Mouse (Mus musculus): Measurements from ENCODE around the gene Nmnat3.

Gene Nmnat3

DNA sequence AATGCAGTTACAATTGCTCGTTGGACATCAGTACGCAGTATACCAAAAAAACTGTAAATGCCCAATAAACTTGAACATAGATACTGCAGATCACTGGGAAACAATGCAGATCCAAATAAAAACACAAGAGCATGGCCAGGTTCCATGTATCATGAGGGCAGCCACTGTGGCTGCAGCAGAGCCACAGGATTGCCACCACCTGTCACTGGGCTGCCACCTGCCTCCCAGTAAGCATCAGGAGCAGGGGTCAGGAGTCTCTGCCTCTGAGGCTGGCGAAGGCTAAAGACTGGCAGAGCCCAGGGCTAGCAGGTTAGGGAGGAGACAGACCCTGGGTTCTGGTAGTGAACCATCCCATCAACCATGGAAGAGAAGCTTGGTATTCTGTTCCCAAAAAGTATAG is 67.7 kb downstream of the Nmnat3 start:
- no peak for DNase-seq (ENCODE audit: extremely low read depth, low read depth, low spot score)

DNA sequence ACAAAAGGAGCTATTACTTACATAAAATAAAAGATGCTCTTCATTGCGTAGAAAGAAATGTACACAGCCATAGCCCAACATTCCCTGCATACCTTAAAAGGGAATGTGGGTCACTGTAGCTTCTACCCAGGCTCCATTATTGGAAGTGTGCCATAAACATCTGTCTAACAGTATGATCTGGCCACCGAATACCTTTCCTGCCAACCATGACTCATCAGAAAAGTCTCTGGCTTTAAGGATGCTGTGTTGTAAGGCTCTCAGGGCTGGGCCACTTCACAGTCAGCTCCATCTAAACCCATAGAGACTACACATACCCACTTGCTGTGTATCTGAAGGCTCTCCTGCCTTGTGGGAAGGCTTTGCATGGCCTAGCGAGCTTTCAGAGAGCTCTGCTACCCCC is 73.8 kb downstream of the Nmnat3 start:
- no peak for DNase-seq (ENCODE audit: extremely low read depth, low read depth, low spot score)

DNA sequence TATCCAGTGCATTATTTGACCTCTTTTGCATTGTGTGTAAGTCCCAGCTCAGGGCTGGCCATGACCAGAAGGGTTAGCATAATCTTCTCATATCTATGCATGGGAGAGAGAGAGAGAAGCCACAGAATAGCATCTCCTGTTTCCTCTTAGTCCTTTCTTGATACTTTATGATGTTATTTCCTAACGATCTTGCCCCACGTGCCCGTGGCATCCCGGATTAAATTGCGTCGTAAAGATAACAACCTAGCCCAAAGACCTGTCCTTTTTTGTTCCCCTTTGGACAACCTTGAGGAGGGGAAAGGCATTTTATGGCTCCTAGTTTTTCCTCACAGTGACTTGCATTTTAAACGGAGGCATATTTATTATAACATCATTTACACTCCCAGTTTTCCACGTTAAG is 78.8 kb downstream of the Nmnat3 start:
- no peak for DNase-seq (ENCODE audit: extremely low read depth, low read depth, low spot score)

DNA sequence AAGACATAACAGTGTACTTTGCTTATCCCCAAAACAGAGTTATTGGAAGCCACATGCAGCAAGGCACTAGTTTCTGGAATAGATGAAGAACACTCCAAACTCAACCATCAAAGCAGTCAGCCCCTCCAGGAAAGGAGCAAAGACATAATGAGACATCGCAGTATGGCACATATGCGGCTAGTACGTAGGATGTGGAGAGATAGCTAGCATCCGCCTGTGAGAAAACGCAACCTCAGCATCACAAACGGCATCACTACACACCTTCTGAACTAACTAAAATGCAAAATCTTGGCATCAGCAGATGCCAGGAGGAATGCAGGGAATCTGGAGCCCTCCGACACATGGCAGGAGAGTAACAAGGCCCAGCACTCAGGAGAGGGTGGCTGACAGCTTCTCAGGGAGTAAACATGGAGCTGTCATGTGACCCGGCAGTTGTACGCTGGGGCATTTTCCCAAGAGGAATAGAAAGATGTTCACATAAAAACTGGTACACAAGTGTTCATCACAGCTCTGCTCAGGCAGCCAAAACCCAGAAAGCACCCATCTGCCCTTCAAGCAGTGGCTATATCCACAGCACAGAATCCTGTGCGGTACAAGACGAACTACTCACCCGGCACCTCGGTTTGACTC is 80.2 kb downstream of the Nmnat3 start:
- DNase-seq (ENCODE audit: extremely low read depth, low read depth, low spot score): no peak

DNA sequence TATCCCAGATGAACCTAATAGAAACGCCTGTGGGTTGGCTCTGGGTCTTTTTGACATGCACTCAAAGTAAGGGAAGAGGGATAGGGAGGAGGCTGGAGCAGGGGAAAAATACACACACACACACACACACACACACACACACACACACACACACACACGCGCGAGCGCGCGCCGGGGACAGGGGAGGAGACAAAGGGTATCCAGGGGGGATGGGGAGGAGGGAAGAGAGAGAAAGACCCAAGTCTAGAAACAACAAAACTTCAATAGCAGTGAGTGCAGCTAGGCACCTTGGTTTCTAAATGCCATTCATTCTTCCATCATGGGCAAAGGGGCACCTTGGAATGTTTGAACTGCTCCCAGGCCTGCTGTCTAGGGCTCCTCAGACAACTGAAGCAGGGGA is 82.5 kb downstream of the Nmnat3 start:
- DNase-seq (ENCODE audit: extremely low read depth, low read depth, low spot score): no peak

DNA sequence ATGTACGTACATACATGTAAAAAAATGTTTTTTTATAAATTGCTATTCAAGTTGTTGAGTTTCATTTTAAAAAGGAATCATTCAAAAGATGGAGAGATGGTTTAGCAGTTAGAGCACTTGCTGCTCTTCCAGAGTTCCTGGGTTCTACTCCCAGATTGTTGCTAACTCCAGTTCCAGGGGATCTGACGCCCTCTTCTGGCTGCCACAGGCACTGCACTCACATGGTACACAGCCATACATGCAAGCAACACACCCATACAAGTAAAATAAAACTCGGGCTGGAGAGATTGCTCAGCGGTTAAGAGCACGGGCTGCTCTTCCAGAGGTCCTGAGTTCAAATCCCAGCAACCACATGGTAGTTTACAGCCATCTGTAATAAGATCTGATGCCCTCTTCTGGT is 86.1 kb downstream of the Nmnat3 start:
- DNase-seq (ENCODE audit: extremely low read depth, low read depth, low spot score): no peak

DNA sequence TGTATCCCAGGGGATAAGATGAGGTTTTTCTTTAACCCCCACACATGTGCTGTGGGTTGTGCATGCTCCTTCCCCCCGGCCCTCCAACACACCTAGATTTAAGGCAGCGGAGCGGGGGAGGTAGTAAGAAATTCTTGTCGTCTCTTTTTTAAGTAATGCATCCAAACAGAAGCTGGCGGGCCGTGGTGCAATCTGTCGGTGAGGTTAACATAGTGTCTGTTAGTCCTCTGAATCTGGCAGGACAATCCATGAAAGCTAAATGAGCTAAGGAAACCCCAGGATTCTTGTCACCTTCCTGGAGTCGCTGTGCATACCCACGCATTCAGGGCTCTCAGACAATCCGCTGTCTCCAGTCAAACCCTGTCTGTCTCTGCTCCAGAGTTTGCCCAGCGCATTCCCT is 87.7 kb downstream of the Nmnat3 start:
- DNase-seq (ENCODE audit: extremely low read depth, low read depth, low spot score): no peak

DNA sequence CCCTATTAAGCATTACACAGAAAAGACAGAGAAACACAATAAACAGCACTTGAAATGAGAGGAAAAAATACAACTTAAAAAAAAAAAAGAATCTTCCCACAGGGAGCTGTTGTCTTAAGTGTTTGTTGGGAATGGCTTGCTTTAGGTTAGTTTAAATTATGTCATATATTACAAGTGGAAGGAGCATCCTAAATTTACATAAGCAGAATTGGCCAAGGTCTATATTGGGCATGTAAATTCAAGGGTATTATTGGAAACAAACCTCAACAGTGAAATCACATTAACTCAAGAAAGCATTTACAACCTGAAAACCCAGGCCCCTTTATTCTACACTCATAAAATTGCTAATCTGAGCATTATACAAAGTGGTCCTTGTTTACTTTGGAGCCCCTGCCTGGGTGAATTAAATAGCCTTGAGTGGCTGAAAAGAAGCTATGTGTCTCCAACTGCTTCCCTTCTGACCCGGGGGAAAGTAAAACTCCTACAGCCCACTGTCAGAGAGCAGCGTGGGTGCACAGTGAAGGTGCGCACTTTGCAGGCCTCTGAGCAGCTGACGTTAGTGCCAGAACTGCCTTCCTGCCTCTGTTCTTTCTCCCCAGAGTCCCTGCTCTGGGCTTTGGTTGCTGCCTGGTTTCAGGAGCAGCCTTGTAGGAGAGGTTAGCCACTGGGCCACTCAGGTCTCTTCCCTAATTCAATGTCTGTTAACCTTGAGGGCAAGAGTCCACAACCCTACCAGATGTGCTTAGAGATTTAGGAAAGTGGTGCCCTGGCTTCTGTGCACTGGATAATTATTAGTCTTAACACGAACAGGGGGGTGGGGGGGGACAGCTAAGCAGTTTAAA is 88.3 kb downstream of the Nmnat3 start:
- no peak for DNase-seq (ENCODE audit: extremely low read depth, low read depth, low spot score)

DNA sequence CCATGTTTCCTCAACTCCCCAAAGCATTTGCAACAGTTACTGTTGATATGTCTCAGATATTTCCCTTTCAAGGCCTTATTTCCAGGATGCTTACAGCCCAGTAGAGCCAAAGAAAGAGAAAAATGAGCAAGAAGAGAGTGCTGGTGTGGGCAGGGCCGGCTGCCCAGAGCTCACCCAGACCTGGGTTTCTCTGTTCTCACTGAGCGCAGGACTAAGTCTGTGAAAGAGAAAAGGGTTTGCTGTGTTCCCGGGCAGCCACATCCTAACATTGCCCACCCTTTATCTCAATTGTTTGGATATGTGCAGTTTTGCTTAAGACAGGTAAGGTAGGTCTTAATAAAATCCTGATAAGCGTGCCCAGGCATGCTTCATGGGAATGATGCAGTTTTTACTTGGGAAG is 92.5 kb downstream of the Nmnat3 start:
- DNase-seq (ENCODE audit: extremely low read depth, low read depth, low spot score): no peak

DNA sequence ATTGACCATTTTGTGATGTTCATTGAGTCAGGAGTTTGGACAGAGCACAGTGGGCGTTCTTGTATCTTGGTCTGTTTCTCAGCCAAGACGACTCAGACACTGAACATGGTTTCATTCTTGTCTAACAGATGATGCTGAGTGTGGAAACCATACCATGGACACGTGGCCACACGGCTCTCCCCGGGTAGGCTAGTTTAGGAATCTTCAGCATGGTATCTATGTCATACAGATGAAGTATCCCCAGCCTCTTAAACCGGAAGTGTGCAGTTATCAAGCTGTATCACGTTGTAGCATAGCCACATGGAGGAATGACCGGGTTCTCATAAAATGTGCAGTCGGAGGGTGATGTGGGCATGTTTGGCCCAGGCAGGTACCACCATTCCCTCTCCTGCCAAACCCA is 93.4 kb downstream of the Nmnat3 start:
- no peak for DNase-seq (ENCODE audit: extremely low read depth, low read depth, low spot score)

DNA sequence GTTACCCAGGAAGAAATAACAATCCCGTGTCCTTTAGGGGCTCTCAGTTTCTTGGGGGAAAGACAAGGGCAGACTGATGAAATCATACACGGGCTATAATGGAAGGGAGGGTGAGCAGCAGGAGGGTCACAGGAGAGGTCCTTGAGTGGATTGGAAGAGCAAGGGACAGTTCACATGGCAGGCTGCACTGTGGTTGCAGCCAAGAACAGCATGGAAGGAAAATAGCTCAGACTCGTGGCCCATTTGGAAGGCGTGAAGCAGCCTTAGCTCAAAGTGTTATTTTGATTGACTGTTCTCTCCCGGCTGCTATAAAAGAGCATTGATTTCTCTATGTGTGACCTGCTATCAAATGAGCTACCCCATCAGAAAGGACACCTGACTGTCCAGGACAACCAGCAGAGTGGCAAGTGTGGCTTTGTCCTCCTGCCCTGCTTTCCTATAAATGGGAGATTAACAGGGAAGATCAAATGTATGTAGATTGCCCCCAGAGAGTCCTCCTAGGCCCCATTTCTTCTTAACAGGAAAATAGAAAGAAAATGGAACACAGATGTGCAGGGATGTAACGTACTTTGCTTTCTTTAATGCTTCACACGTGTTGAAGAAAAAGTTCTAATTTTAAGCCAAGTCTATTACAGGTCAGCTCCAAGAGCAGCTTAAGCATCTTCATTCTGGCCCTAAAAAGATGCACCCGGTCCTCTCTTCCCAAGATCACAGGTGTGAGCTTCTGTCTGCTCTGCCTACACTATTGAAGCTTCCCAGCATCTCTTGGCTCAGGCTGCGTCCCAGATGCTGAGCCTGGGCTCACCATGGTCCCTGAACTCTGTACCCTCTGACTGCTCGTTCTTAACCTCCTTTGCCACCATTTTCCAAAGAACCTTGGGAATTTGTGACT is 100.8 kb downstream of the Nmnat3 start:
- DNase-seq (ENCODE audit: extremely low read depth, low read depth, low spot score): no peak

DNA sequence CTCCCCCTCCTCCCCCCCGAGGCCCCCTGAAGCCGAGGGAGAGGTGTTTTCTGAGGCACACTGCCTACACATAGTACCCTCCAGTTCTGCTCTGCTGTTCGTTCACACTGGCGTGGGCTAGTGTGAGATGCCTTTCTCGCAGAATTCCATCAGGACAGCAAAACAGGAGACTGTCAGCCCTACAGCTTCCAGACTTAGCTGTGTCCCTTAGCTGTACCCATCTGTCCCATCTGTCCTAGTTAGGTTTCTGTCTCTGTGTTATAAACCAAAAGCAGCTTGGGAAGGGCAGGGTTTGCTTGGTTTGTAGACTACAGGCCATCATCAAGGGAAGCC is 101.4 kb downstream of the Nmnat3 start:
- DNase-seq (ENCODE audit: extremely low read depth, low read depth, low spot score): no peak

DNA sequence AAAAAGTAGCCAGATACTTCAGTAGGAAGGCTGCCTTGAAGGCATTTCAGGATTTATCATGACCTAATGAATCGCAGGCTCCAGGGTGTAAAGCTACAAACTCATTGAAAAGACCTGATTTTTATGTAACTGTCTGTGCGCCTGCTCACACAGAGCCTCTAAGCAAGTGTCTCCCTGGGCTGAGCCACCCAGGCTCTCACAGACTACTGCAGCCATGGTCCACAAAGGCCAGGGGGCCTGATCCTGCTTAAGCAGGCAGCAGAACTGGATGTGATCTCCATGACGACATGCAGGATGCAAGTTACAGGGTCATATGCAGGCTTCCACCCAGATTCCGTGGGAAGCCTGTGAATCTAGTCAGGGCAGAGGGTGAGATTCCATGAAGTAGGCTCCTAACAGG is 106.3 kb downstream of the Nmnat3 start:
- DNase-seq (ENCODE audit: extremely low read depth, low read depth, low spot score): no peak

DNA sequence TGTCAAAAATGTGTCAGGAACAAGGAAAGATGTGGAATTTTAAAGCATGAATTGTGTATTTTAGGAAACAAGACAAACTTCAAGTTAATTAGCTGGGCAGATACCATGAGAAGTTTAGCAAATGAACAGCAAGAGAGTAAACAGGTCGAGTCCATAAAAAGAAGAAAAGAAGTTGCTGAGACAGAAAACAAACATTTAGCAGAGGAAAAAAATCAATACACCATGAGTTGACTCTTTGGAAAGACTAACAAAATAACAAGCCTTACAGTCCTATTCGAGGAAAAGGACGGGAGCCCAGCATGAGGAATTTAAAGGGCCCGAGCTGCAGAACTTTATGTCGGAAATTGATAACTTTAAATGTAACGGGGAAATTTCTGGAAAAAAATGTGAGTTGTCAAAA is 110.0 kb downstream of the Nmnat3 start:
- no peak for DNase-seq (ENCODE audit: extremely low read depth, low read depth, low spot score)

DNA sequence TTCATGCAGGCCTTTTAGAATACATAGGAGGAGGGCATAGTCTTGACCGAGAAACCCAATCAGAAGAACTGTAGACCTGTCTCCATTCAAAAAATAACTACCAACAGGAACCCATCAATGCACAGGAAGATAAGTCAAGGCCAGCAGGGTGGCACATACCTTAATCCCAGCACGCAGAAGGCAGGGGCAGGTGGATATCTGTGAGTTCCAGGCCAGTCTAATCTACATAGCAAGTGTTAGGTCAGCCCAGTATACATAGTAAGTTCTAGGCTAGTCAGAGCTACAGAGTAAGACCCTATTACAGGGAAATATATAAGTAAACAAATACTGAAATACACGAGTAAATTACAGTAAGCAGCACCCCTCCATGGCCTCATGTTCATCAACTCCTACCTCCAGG is 110.6 kb downstream of the Nmnat3 start:
- no peak for DNase-seq (ENCODE audit: extremely low read depth, low read depth, low spot score)

DNA sequence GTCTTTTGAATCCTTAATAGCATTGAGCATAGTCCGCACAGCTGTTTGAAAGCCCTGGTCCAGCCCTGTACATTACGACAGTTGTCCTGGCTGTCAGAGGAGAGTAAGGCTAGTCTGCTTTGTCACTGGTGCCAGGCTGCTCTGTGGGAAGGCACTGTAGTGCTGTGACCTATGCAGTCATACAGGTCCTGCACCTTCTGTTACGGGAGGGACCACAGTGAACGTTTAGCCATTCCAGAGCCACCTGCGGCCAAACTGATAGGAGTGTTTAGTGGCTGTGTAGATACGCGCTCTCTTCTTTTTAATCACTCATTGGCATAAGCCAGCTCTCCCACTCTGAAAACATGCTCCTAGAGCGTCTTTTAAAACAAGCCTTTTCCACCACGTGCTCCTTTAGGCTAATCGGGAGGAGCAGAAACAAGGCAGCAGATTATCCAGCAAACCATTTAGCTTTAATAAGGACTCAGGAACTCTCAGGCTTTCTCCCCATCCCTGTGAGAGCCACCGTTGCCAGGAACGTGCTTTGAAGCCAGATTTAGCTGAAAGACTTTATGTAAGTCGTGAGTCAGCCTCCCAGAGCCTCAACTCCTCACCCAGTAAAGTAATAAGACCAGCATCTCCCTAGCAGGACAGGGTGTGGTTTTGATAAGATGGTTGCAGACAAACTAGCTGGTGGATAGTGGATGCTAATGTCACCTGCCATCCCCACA is 113.1 kb downstream of the Nmnat3 start:
- no peak for DNase-seq (ENCODE audit: extremely low read depth, low read depth, low spot score)

DNA sequence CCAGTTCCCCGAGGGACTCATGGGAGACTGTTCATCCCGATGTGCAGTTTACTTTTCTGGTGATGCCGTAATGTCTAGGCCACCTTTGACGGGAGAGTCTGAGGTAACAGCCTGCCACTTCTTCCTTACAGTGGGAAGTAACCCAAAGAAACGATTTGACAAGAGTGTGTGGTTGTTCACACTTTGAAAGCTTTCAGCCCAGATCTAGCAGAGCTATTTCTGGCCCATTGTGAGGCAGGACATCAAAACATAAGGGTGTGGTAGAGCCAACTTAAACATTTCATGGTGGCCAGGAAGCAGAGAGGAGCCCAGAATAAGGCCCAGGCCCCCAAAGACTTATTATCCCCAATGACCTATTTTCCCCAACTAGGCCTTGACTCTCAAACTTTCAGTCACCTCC is 114.4 kb downstream of the Nmnat3 start:
- DNase-seq (ENCODE audit: extremely low read depth, low read depth, low spot score): no peak

DNA sequence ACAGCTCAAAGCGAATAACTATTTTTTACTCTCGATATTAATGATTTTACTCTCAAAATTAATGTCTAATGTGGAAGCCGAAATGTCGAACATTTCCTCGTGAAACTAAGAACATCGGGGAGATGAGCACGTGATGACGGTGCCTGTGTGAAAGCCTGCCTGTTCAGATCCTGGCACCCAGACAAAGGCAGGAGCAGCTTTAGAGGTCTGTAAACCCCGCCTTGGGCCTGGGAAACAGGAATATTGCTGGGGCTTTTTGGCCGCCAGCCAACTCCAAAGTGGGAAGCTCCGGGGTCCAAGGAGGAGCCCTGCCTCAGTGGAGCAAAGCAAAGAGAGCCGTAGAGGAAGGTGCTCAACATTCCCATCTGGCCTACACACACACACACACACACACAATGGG is 120.5 kb downstream of the Nmnat3 start:
- DNase-seq (ENCODE audit: extremely low read depth, low read depth, low spot score): no peak

DNA sequence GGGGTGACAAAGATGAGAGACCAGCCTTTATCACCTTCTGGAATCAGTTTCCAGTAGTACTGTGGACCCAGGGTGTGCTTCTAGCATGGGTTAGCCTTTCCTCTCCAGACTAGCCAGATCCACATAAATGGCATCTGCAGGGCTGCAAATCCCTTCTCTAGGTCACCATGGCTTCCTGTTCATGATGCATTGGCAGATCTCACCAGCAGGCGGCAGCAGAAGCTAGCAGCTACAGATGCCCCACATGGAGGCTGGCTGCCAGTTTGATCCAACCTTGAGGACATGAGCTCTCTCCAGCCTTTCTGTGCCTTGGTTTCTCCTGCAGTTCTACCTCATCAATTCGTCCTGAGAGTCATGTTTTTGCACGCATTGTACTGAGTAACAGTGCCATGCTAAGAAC is 121.9 kb downstream of the Nmnat3 start:
- no peak for DNase-seq (ENCODE audit: extremely low read depth, low read depth, low spot score)

DNA sequence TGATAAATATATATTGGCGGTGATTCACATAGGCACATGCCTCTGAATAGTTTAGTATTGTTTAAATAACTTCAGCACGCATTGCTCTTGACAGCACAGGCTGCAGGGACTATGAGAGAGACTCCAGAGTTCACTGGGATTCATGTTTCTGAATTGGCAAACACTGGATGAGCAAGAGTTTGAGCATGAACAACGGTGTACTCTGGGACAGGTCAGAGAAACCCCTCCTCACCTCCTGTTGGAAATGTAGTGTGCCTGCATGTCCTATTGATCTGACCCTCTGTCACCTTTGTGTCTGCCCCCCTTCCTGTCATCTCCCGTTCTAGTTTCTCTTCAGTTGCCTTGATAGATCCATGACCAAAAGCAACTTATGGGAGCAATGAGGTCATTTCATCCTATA is 128.2 kb downstream of the Nmnat3 start:
- DNase-seq (ENCODE audit: extremely low read depth, low read depth, low spot score): no peak

DNA sequence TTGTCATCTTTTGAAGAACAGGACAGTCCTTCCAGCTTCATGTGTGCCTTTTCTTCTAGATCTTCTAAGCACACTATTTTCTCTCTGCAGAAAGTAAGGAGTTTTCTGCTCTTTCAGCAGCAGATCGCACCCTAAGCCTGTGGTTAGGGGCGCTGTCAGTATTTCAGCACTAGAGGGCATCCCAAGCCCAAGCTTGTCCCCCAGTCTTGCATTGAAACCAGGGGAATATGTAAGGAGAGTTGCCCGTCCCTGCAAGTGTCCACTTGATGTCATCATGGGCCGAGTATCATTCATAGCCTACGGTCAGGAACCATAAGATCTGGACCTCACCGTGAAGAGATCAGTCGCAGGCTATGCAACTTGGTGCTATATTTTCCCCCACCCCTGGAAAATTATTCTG is 130.7 kb downstream of the Nmnat3 start:
- no peak for DNase-seq (ENCODE audit: extremely low read depth, low read depth, low spot score)

Measured in fat pad, adult 2 months (tissue).